Mouse (Mus musculus) spleen, adult 2 months (tissue): ENCODE data around the gene Gse1.

Experiments
- CTCF ChIP-seq: fragments of 200-500 bp; IDR thresholded peaks from 2 replicates; pipeline ENCODE4 v1.5.1; 2011; ENCODE audit warnings: mild to moderate bottlenecking, inconsistent platforms; ENCODE audit not compliant: insufficient read depth, insufficient read length, insufficient replicate concordance; ENCODE audit errors: extremely low read depth
- POLR2A ChIP-seq: fragments of 200-500 bp; IDR thresholded peaks from 2 replicates; pipeline ENCODE4 v1.6.1; 2011; ENCODE audit warnings: low read depth, low read length, inconsistent platforms

GRCm38 (mm10) chr8:120263879-120264278 lies 35.6 kb downstream of the Gse1 start:
- TF ChIP-seq CTCF = no peak
- no peak for TF ChIP-seq POLR2A
